In the genomic region with DNA sequence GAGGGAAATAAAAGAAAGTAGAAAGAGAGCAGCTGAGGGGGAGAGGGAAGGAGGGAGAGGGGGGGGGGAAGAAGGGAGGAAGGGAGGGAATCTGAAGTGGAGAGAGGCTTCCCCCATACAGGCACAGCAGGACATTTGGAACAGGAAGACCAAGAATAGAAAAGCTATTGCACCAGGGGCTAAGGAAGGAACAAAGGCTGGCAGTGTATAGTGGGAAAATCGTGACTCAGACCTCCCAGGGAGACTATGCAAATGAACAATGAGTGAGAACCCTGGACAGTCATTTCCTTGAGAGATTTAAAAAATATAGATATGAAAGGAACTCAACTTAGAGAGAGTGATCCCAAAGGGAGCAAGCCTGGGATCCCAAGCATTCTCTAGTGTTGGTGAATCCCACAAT, we compare ENCODE assay signal across 9 mouse cellular contexts.
A peak's percentile ranks its signal among the peaks of the same experiment; 100 is the strongest.
DNase-seq lines count a peak whose midpoint lies in the region; ATAC-seq lines count a peak whose summit lies in the region.
"Had no signal": no experiment of that assay in that cellular context is flagged by ENCODE, and none has a peak within 500 bp of the region (broad histone marks: within the 10 kb centered on the region; RNA-seq: fewer than 3 reads in every experiment).

No protein-coding gene starts in this region.

- no peak overlapping the region for H3K27ac ChIP-seq in forebrain, embryonic 12.5 days
- no peak overlapping the region for H3K27ac ChIP-seq in forebrain, embryonic 15.5 days (replicated peaks)
- H3K27ac ChIP-seq in lung, embryonic 15.5 days: no peak overlapping the region
- H3K27ac ChIP-seq in heart, embryonic 14.5 days (replicated peaks in 1 of 2; ENCODE audit: control insufficient read depth in 1 of 2, insufficient read depth in 1 of 2, low read depth in 2 of 2, low read length in 2 of 2): no peak overlapping the region; a peak in 1 of 4 replicates

- 0 out of 2 replicates have a peak, but pooled peaks cover 4% of the 10 kb centered on the region for H3K4me1 ChIP-seq in forebrain, embryonic 12.5 days
- H3K4me1 ChIP-seq in forebrain, embryonic 15.5 days: no peaks in the 10 kb centered on the region
- peaks cover 6% of the 10 kb centered on the region; the same call in 1 of the 2 replicates for H3K4me1 ChIP-seq in lung, embryonic 15.5 days
- no peaks in the 10 kb centered on the region for H3K4me1 ChIP-seq in heart, embryonic 14.5 days (ENCODE audit: control insufficient read depth in 2 of 2, insufficient read depth in 2 of 2, low read length in 2 of 2)

- no peak overlapping the region for H3K4me3 ChIP-seq in forebrain, embryonic 12.5 days (replicated peaks)
- no peak overlapping the region for H3K4me3 ChIP-seq in forebrain, embryonic 15.5 days
- H3K4me3 ChIP-seq in lung, embryonic 15.5 days: no peak overlapping the region
- no peak overlapping the region for H3K4me3 ChIP-seq in heart, embryonic 14.5 days (ENCODE audit: control insufficient read depth in 1 of 2, insufficient read depth in 1 of 2, low read depth in 1 of 2, low read length in 2 of 2)
- H3K4me3 ChIP-seq: erythroblast, embryonic 14.5 days had no signal

- H3K9ac ChIP-seq in forebrain, embryonic 12.5 days: no peak overlapping the region
- H3K9ac ChIP-seq in forebrain, embryonic 15.5 days (replicated peaks): no peak overlapping the region
- H3K9ac ChIP-seq in lung, embryonic 15.5 days: no peak overlapping the region
- H3K9ac ChIP-seq in heart, embryonic 14.5 days (ENCODE audit: low read length): no peak overlapping the region

- no peaks in the 10 kb centered on the region for H3K9me3 ChIP-seq in forebrain, embryonic 12.5 days
- no peaks in the 10 kb centered on the region for H3K9me3 ChIP-seq in forebrain, embryonic 15.5 days
- no peaks in the 10 kb centered on the region for H3K9me3 ChIP-seq in lung, embryonic 15.5 days
- H3K9me3 ChIP-seq in heart, embryonic 14.5 days (ENCODE audit: control insufficient read depth, low read length): no peaks in the 10 kb centered on the region

- H3K36me3 ChIP-seq in forebrain, embryonic 12.5 days (replicated peaks): no peaks in the 10 kb centered on the region
- H3K36me3 ChIP-seq in forebrain, embryonic 15.5 days: no peaks in the 10 kb centered on the region
- no peaks in the 10 kb centered on the region for H3K36me3 ChIP-seq in lung, embryonic 15.5 days
- H3K36me3 ChIP-seq in heart, embryonic 14.5 days (ENCODE audit: control insufficient read depth, insufficient read depth, low read length): no peaks in the 10 kb centered on the region

- H3K27me3 ChIP-seq in forebrain, embryonic 12.5 days: no peaks in the 10 kb centered on the region
- H3K27me3 ChIP-seq in forebrain, embryonic 15.5 days: no peaks in the 10 kb centered on the region
- H3K27me3 ChIP-seq in lung, embryonic 15.5 days: no peaks in the 10 kb centered on the region
- H3K27me3 ChIP-seq in heart, embryonic 14.5 days (ENCODE audit: control insufficient read depth, insufficient read depth, low read length): no peaks in the 10 kb centered on the region

- ATAC-seq in forebrain, embryonic 12.5 days (ENCODE audit: low FRiP score): peak; percentile 49; the same call in 1 of the 2 replicates
- ATAC-seq in forebrain, embryonic 15.5 days (replicated peaks): no peak
- ATAC-seq in lung, embryonic 15.5 days (ENCODE audit: borderline replicate concordance, extremely low read depth, low FRiP score, low TSS enrichment): peak; percentile 72; the same call in 1 of the 2 replicates
- ATAC-seq in heart, embryonic 14.5 days (ENCODE audit: insufficient number of reproducible peaks, insufficient read depth, low FRiP score, low read depth): peak; percentile 56

- no peak for DNase-seq in lung, postnatal 4 days
- peak; percentile 74 for DNase-seq in R1 (ENCODE audit: low read depth, low spot score)
- DNase-seq in layer of hippocampus, adult 18-20 months (ENCODE audit: low spot score in 2 of 2): no peak
- no peak for DNase-seq in thymus, postnatal 10 days (ENCODE audit: low spot score in 2 of 2)

- WGBS in forebrain, embryonic 12.5 days: 4% methylated on average over 1 of the region's 1 CpGs
- WGBS in forebrain, embryonic 15.5 days: 0% methylated on average over 1 of the region's 1 CpGs
- 7% methylated on average over 1 of the region's 1 CpGs for WGBS in lung, embryonic 15.5 days
- 30% methylated on average over 1 of the region's 1 CpGs for WGBS in heart, embryonic 14.5 days

- no peak overlapping the region for H3K4me2 ChIP-seq in forebrain, embryonic 12.5 days
- H3K4me2 ChIP-seq in forebrain, embryonic 15.5 days (replicated peaks): no peak overlapping the region
- no peak overlapping the region for H3K4me2 ChIP-seq in lung, embryonic 15.5 days
- no peak overlapping the region for H3K4me2 ChIP-seq in heart, embryonic 14.5 days (ENCODE audit: low read length)
